Mouse (Mus musculus) cortical plate, adult 2 months (tissue): Measurements from ENCODE around the gene Ddrgk1. TPM values are rescaled to one million over a fixed set of nuclear protein-coding genes. Genes with fewer than 3 reads are reported as not detected.
"Not testable (repeated sequence)": the region's sequence is repeated elsewhere in the genome, so short reads cannot be mapped to it uniquely, and the experiment has no call there.

Experiments
- H3K27ac ChIP-seq: fragments of 200-500 bp; 2 replicates; pipeline ENCODE4 v1.5.1; 2012; ENCODE audit warnings: low read length, control low read depth, inconsistent platforms; ENCODE audit not compliant: insufficient read depth
- H3K4me1 ChIP-seq: fragments of 200-500 bp; 2 replicates; pipeline ENCODE4 v1.6.1; 2011; ENCODE audit warnings: low read length; ENCODE audit not compliant: control insufficient read depth, insufficient read depth
- H3K4me3 ChIP-seq: fragments of 200-500 bp; 2 replicates; pipeline ENCODE4 v1.5.1; 2011; ENCODE audit warnings: mild to moderate bottlenecking, low read length, control low read depth; ENCODE audit not compliant: insufficient read depth
- CTCF ChIP-seq: fragments of 200-500 bp; IDR thresholded peaks from 2 replicates; pipeline ENCODE4 v1.5.1; 2011; ENCODE audit warnings: mild to moderate bottlenecking, control low read depth, low read length; ENCODE audit not compliant: insufficient read depth; ENCODE audit errors: extremely low read depth
- POLR2A ChIP-seq: fragments of 200-500 bp; IDR thresholded peaks from 2 replicates; pipeline ENCODE4 v1.6.1; 2011; ENCODE audit warnings: mild to moderate bottlenecking, low read length, control low read depth; ENCODE audit not compliant: insufficient read depth; ENCODE audit errors: extremely low read depth
- polyA plus RNA-seq: library from polyadenylated mRNA; depleted of rRNA; stranded (reverse); fragments of >200 nt; gene quantifications from 2 replicates; pipeline ENCODE4 v1.2.3, GENCODE M21; 2012

Gene Ddrgk1
- polyA plus RNA-seq, 1 experiment, result 102 TPM

DNA sequence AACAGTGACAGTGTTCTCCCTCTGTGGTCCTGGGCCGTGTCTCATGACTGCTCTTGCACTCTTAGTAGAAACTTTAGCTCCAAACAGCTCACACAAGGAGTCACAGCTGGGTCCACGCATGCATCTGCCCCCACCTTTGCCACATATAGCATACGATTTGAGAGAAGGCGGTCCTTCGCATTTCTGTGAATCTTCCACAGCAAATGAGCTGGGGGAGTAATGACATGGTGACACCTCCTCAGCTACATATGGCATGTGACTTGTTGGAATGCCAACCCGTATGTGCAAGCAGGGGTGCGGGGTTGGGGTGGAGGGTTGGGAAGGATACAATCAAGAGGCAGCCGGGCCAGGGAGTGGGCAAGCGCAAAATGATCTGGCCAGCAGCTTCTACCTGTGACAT is 7.9 kb downstream of the Ddrgk1 start:
- TF ChIP-seq CTCF (no peak), POLR2A (no peak)
- Histone ChIP-seq H3K27ac (peak overlapping the region; percentile 94), H3K4me3 (no peak overlapping the region), H3K4me1 (peaks cover 4% of the 10 kb centered on the region; the same call in 1 of the 2 replicates)

DNA sequence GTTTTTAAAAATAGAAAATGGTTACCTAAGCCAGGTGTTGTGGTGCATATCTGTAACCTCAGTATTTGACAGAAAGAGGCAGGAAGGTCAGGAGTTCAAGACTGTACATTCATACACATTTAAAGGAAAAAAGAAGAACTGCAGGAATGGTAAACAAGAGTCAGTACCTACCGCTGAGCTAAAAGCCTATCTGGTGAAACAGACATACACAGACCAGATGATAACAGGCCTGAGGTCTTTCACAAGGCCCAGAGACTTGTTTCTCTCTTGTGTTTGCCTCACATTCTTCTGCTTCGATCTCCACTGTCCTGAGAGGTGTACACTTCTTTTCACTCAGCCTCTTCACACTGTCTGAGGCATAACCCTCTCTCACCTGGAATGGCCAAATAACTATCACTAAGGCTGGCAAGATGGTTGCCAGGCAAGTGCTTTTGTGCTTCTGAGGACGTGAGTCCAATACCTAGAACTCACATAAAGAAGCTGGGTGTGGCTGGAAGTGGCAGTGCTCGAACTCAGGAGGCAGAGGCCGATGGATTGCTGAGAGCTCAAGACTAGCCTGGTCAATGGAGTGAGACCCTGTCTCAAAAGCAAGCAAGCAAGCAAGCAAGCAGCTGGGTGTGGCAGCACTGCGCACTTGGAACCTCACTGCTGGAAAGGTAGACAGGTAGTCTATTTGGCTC is 8.7 kb downstream of the Ddrgk1 start:
- Histone ChIP-seq H3K4me3 (no peak overlapping the region), H3K4me1 (peaks cover 4% of the 10 kb centered on the region; the same call in 1 of the 2 replicates), H3K27ac (peak overlapping the region; percentile 45; the same call in 1 of the 2 replicates)
- TF ChIP-seq POLR2A (no peak), CTCF (no peak)

DNA sequence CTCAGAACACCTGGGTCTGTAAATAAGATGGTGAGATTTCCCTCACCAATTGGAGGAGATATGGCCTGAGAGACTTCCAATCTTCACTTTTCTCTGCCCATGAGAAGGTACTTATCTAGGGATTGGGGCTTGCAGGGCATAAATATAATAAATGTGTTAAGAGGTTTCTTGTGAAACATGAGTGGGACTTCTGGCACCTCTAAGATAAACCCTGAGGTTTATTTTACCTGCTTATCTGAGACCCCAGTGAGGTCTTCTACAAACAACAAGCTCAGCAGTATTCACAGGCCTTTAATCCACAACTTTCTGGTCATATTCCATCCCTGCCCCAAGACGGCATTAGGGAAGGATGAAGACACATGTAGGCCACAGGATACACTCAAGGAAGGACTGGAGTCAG is 10.7 kb downstream of the Ddrgk1 start:
- Histone ChIP-seq H3K4me3 (no peak overlapping the region), H3K4me1 (peaks cover 4% of the 10 kb centered on the region; the same call in 1 of the 2 replicates), H3K27ac (no peak overlapping the region)
- no peak for TF ChIP-seq CTCF
- no peak for TF ChIP-seq POLR2A

DNA sequence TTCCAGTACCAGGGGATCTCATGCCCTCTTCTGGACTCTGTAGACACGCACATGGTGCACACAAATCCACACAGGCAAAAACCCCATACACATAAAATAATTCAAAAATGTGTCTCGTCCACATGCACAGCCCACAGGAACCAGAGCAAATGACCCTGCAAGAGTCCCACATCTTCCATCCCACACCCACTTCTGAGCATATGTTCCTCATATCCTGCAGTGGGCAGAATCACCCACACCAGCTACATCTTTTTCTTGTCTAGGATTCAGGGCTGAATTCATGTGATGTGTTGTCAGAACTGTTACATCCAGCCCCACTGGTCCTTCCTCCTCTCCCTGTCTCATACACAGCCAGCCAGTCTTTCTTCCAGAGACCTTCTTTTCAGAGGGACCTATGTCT is 11.2 kb downstream of the Ddrgk1 start:
- TF ChIP-seq POLR2A (no peak), CTCF (no peak)
- Histone ChIP-seq H3K4me3 (no peak overlapping the region), H3K27ac (no peak overlapping the region), H3K4me1 (peaks cover 4% of the 10 kb centered on the region; the same call in 1 of the 2 replicates)

DNA sequence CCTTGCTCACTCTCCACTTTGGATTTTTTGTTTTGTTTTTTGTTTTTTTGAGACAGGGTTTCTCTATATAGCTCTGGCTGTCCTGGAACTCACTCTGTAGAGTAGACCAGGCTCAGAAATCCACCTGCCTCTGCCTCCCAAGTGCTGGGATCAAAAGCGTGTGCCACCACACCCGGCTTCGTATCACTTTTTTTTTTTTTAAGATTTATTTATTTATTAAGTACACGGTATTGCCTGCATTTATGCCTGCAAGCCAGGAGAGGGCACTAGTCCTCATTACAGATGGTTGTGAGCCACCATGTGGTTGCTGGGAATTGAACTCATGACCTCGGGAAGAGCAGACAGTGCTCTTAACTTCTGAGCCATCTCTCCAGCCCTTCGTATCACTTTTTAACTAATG is 15.4 kb downstream of the Ddrgk1 start:
- H3K4me1 ChIP-seq, H3K4me3 ChIP-seq, H3K27ac ChIP-seq: not testable (repeated sequence)

DNA sequence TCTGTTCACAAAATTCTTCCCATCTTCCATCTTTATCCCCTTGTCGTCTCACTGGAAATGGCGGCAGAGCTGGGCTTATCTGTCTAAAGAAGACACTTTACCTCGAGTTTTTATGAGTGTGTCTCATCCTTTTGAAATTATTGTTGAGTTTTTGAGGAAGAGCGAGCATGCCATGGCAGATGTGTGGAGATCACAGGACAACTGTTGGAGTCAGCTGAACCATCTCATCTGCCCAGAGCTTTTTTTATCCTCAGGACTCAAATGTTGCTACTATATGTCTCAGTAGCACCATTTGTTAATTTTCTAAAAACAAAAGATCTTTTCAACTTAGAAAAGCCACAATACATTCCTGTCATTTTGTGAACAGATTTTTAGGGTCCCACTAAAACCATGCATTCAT is 19.3 kb downstream of the Ddrgk1 start:
- no peak overlapping the region for H3K27ac ChIP-seq
- no peak overlapping the region for H3K4me3 ChIP-seq
- peaks cover 1% of the 10 kb centered on the region; the same call in 1 of the 2 replicates for H3K4me1 ChIP-seq
- no peak for TF ChIP-seq POLR2A
- TF ChIP-seq CTCF, result no peak

DNA sequence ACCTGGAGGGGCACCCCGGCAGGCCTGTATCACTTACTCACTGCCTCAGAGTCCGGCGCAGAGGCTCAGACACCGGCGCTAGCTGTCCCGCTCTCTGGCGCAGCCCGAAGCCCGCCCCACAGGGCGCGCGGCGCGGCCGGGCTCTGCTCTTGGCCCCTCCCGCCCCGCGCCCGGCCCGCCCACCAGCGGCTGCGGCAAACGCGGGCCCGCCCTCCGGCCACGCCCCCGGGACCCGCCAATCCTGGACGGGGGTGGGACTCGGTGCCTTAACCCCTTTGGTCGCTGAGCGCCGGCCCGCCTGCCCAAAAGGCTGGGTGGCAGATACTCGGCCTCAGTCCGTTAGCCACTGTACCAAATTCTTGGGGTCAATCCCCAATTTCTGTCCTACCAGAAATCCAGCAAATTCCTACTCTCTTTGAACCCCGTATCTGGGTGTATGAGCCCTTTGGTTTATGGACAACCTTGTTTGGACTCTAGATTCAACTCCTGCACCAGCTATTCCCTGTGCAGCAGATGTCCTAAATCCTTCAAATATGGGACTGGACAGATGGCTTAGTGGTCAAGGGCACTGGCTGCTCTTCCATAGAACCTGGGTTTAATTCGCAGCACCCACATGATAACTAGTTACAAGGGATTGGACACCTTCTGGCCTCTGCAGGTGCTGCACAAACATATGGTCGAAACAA is 21.6 kb downstream of the Ddrgk1 start, which contains the start of gene Lzts3:
Gene Lzts3, minus strand, starts transcription at position 120 of the 686 bp plus-strand sequence.
- Histone ChIP-seq H3K4me3 (peak within 1 kb of the TSS; percentile 57), H3K4me1 (peaks cover 4% of the 10 kb centered on the region; the same call in 1 of the 2 replicates), H3K27ac (peak within 1 kb of the TSS; percentile 67)
- TF ChIP-seq CTCF (no peak), POLR2A (peak; percentile 58; the same call in 1 of the 2 replicates)

DNA sequence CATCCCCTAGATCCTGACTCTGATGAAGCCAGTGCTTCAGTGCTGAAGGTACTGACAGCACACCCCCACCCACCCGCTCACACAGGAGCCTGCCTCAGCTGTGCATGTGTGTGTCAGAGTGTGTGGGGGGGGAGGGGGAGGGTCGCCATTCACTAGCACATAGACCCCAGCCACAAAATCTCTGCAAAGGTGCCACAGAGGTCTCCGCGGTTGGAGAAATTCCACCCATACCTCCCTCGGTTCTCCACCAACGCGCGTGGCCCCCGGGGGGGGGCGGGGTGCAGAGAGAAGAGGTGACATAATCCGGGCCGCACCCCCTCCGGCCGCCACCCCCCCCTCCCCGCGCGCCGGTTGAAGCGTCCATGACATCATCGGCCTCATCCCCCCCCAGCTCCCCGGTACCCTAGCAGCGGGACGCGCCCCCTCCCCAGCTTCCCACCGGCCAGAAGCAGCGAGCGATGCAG is 22.2 kb downstream of the Ddrgk1 start:
- H3K27ac ChIP-seq, result peak overlapping the region; percentile 67

DNA sequence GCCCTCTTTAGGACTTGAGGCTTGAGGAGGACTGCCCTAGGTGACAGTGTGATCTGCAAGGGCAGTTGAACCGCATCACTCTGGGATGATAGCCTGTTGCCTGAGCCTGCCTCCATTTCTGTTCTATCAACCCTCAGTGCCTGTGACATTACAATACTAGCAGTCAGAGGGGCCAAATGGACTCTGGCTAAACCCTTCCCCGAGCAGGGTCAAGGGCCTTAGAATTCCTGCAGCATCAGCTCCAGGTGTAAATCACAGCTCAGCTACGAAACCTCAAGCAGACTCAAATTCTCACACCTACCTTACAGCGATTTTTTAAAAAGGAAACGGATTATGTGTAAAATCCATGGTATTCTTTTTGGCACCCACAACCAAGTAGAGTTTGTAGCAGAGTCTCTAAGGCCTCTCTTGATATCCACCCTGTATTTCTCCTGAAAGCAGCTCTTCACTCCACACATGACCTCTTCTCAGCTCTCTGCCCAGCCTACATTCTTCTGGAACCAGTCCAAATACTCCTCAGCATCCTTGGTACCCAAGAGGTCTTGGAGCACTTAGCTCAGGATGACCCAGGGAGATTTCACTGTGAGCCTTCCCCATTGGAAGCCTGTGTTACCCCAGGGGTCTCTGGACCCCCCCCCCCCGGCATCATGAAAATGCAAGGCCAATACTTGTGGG is 23.0 kb downstream of the Ddrgk1 start:
- peak overlapping the region; percentile 57 for H3K4me3 ChIP-seq
- no peak for TF ChIP-seq POLR2A
- TF ChIP-seq CTCF, result no peak
- H3K4me1 ChIP-seq, result peaks cover 4% of the 10 kb centered on the region; the same call in 1 of the 2 replicates
- peak overlapping the region; percentile 6 for H3K27ac ChIP-seq

More for the DNA sequence above, 22.2 kb downstream of the Ddrgk1 start:
- H3K4me1 ChIP-seq, result peaks cover 4% of the 10 kb centered on the region; the same call in 1 of the 2 replicates
- peak overlapping the region; percentile 57 for H3K4me3 ChIP-seq
- TF ChIP-seq POLR2A (peak; percentile 39; the same call in 1 of the 2 replicates), CTCF (no peak)
